In the genomic region with DNA sequence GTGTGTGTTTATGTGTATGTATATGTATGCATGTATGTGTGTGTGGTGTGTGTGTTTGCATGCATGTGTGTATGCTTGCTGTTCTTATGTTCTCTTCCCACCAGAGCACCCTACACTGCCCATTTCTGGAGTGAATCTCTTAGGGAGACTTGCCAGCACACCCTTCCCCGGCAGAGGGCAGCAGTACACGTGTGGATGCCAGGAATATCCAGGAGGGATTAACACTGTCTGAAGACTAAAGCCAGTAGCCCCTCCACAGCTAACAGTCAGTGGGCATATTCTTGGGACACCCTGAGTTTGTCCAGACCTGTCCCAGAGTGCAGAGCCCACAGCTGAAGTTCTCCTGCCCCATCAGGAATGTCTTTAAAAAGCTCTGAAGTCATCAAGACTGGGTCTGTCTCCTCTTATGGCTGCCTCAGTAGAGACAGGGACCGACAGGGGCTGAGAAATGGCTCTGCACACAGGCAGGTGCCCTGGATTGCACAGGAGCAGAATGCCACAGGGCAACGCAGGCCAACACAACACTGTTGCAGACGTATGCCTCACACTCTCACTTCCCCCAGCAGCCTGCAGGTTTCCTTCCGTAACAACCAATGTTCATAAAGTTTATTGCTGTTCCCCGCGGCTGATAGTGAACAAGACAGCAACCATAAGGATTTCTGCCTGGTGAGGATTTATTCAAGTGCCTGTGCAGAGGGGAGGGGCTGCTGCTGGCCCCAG, we compare ENCODE assay signal across 8 mouse cellular contexts. TPM values are rescaled to one million over a fixed set of nuclear protein-coding genes. Genes with fewer than 3 reads are reported as not detected.
A peak's percentile ranks its signal among the peaks of the same experiment; 100 is the strongest.
DNase-seq lines count a peak whose midpoint lies in the region; ATAC-seq and TF ChIP-seq lines count a peak whose summit lies in the region.

No protein-coding gene starts in this region.

- peak; percentile 83 for TF ChIP-seq CTCF in forebrain, postnatal 0 days (IDR thresholded peaks at IDR 0.05; ENCODE audit: low read depth)

- H3K4me3 ChIP-seq in forebrain, postnatal 0 days (ENCODE audit: low read depth, low read length): no peak overlapping the region
- H3K4me3 ChIP-seq in forebrain, embryonic 12.5 days (replicated peaks): no peak overlapping the region
- H3K4me3 ChIP-seq in limb, embryonic 12.5 days (replicated peaks): no peak overlapping the region
- H3K4me3 ChIP-seq in myocyte: peak overlapping the region; percentile 23

- H3K79me2 ChIP-seq in myocyte (ENCODE audit: control insufficient read depth, insufficient read depth): no peaks in the 10 kb centered on the region

- peak; percentile 5 for TF ChIP-seq POLR2A in myocyte (IDR thresholded peaks at IDR 0.05; ENCODE audit: insufficient read length, low read depth)

- DNase-seq in forebrain, postnatal 0 days: peak; percentile 74
- peak; percentile 36 for DNase-seq in urinary bladder, postnatal 25 days (ENCODE audit: low spot score)
- no peak for DNase-seq in urinary bladder, postnatal 4 days (ENCODE audit: low spot score in 2 of 2)
- peak; percentile 57 for DNase-seq in gastrocnemius, postnatal 10 days
- no peak for DNase-seq in c-Kit-positive CD71-positive TER-119-positive erythroid progenitor cells, embryonic 14.5 days (ENCODE audit: low spot score)

- H3K9ac ChIP-seq in forebrain, postnatal 0 days: no peak overlapping the region
- H3K9ac ChIP-seq in forebrain, embryonic 12.5 days: no peak overlapping the region
- H3K9ac ChIP-seq in limb, embryonic 12.5 days (replicated peaks): no peak overlapping the region

- no peaks in the 10 kb centered on the region for H3K4me1 ChIP-seq in forebrain, postnatal 0 days (ENCODE audit: insufficient read depth)
- no peaks in the 10 kb centered on the region for H3K4me1 ChIP-seq in forebrain, embryonic 12.5 days
- H3K4me1 ChIP-seq in limb, embryonic 12.5 days (replicated peaks): peaks cover 31% of the 10 kb centered on the region

- no peaks in the 10 kb centered on the region for H3K36me3 ChIP-seq in forebrain, postnatal 0 days (ENCODE audit: insufficient read depth)
- H3K36me3 ChIP-seq in forebrain, embryonic 12.5 days (replicated peaks): no peaks in the 10 kb centered on the region
- H3K36me3 ChIP-seq in limb, embryonic 12.5 days: no peaks in the 10 kb centered on the region
- H3K36me3 ChIP-seq in myocyte (ENCODE audit: control insufficient read depth, insufficient read depth): no peaks in the 10 kb centered on the region

- no peak overlapping the region for H3K4me2 ChIP-seq in forebrain, postnatal 0 days (ENCODE audit: low read depth)
- no peak overlapping the region for H3K4me2 ChIP-seq in forebrain, embryonic 12.5 days
- H3K4me2 ChIP-seq in limb, embryonic 12.5 days: no peak overlapping the region
- H3K4me2 ChIP-seq in myocyte (ENCODE audit: low read depth): peak overlapping the region; percentile 64

- no peaks in the 10 kb centered on the region for H3K27me3 ChIP-seq in forebrain, postnatal 0 days (ENCODE audit: insufficient read depth, low read length)
- peaks cover 3% of the 10 kb centered on the region; the same call in 1 of the 2 replicates for H3K27me3 ChIP-seq in forebrain, embryonic 12.5 days
- no peaks in the 10 kb centered on the region for H3K27me3 ChIP-seq in limb, embryonic 12.5 days
- H3K27me3 ChIP-seq in myocyte (ENCODE audit: control insufficient read depth, insufficient read depth, insufficient read length): no peaks in the 10 kb centered on the region

- ATAC-seq in forebrain, postnatal 0 days: no peak; the same call in 1 of the 2 replicates
- ATAC-seq in forebrain, embryonic 12.5 days (ENCODE audit: low FRiP score): no peak
- peak; percentile 41; the same call in 1 of the 2 replicates for ATAC-seq in limb, embryonic 12.5 days (ENCODE audit: insufficient number of reproducible peaks, insufficient read depth, low FRiP score, low TSS enrichment, low read depth)

- H3K9me3 ChIP-seq in forebrain, postnatal 0 days (ENCODE audit: low read length): no peaks in the 10 kb centered on the region
- H3K9me3 ChIP-seq in forebrain, embryonic 12.5 days: no peaks in the 10 kb centered on the region
- no peaks in the 10 kb centered on the region for H3K9me3 ChIP-seq in limb, embryonic 12.5 days

- 65% methylated on average over 8 of the region's 8 CpGs for WGBS in forebrain, postnatal 0 days
- 64% methylated on average over 8 of the region's 8 CpGs for whole genome bisulfite sequencing in forebrain, embryonic 12.5 days
- 36% methylated on average over 8 of the region's 8 CpGs for WGBS in limb, embryonic 12.5 days

- no peak overlapping the region for H3ac ChIP-seq in myocyte (ENCODE audit: control insufficient read depth, insufficient read length)

- no peak overlapping the region for H3K27ac ChIP-seq in forebrain, postnatal 0 days (ENCODE audit: low read depth, low read length)
- no peak overlapping the region for H3K27ac ChIP-seq in forebrain, embryonic 12.5 days
- no peak overlapping the region for H3K27ac ChIP-seq in limb, embryonic 12.5 days

TF ChIP-seq in myocyte, 11 proteins besides CTCF, POLR2A, EP300 and RAD21:
- TF ChIP-seq MYOD1 (IDR thresholded peaks at IDR 0.05; ENCODE audit: control insufficient read depth in 1 of 3, insufficient read length in 2 of 3, low read depth in 2 of 3): peak in 1 of 3 experiments; percentile 10
- no peak for TF ChIP-seq SRF (IDR thresholded peaks at IDR 0.05; ENCODE audit: control insufficient read depth, insufficient read length, low read depth)
- TF ChIP-seq USF1 (IDR thresholded peaks at IDR 0.05; ENCODE audit: low read depth): no peak

RNA-seq across cellular contexts. Expression of a gene that starts 2.4 kb away (rescaled TPM):
- 0.08 TPM in 1 of 2 replicates, not detected in the other for total RNA-seq in forebrain, postnatal 0 days (2014; rRNA removed)
- 0.06 TPM in 2 replicates for polyA plus RNA-seq in forebrain, postnatal 0 days (2015; fragmentation: Nextera tagmentation; extraction: Ambion mirVana)
- polyA plus RNA-seq in forebrain, embryonic 12.5 days (2016; fragmentation: Nextera tagmentation; extraction: Ambion mirVana): 0.13 TPM in 1 of 2 replicates, not detected in the other
- total RNA-seq in gastrocnemius, postnatal 10 days (2021): 10 to 100 TPM; 63.5 to 81.2 TPM
- 0.20 and 0.45 TPM in 2 replicates for polyA plus RNA-seq in limb, embryonic 12.5 days (2016; fragmentation: Nextera tagmentation; extraction: Ambion mirVana)
- 29.7 TPM for polyA plus RNA-seq in myocyte (2012; fragmentation: generic; extraction: Trizol)

RNA-seq across cellular contexts. Expression of a gene that starts 31.5 kb away (rescaled TPM):
- 214 and 330 TPM in 2 replicates for total RNA-seq in forebrain, postnatal 0 days (2014; rRNA removed)
- 388 and 459 TPM in 2 replicates for polyA plus RNA-seq in forebrain, postnatal 0 days (2015; fragmentation: Nextera tagmentation; extraction: Ambion mirVana)
- 274 and 306 TPM in 2 replicates for polyA plus RNA-seq in forebrain, embryonic 12.5 days (2016; fragmentation: Nextera tagmentation; extraction: Ambion mirVana)
- total RNA-seq in gastrocnemius, postnatal 10 days (2021): 100 to 1,000 TPM; 300 to 343 TPM
- polyA plus RNA-seq in limb, embryonic 12.5 days (2016; fragmentation: Nextera tagmentation; extraction: Ambion mirVana): 350 and 361 TPM in 2 replicates
- polyA plus RNA-seq in myocyte (2012; fragmentation: generic; extraction: Trizol): 740 TPM

RNA-seq across cellular contexts. Expression of a gene that starts 39.1 kb away (rescaled TPM):
- total RNA-seq in forebrain, postnatal 0 days (2014; rRNA removed): 86.9 and 90.7 TPM in 2 replicates
- 17.7 and 19.2 TPM in 2 replicates for polyA plus RNA-seq in forebrain, postnatal 0 days (2015; fragmentation: Nextera tagmentation; extraction: Ambion mirVana)
- 30.6 and 30.8 TPM in 2 replicates for polyA plus RNA-seq in forebrain, embryonic 12.5 days (2016; fragmentation: Nextera tagmentation; extraction: Ambion mirVana)
- 10 to 100 TPM; 23.2 to 30.1 TPM for total RNA-seq in gastrocnemius, postnatal 10 days (2021)
- 30.7 and 31.0 TPM in 2 replicates for polyA plus RNA-seq in limb, embryonic 12.5 days (2016; fragmentation: Nextera tagmentation; extraction: Ambion mirVana)
- polyA plus RNA-seq in myocyte (2012; fragmentation: generic; extraction: Trizol): 72.1 TPM

Comparison
In these comparisons a context has a peak if more than half of its experiments do, and no peak if none do; other contexts are left out.
1. DNase-seq: peak in forebrain, postnatal 0 days (single experiment), urinary bladder, postnatal 25 days (single experiment) and gastrocnemius, postnatal 10 days (single experiment); none in urinary bladder, postnatal 4 days (0 of 2) and c-Kit-positive CD71-positive TER-119-positive erythroid progenitor cells, embryonic 14.5 days (single experiment).
2. RNA of a gene that starts 2.4 kb away (polyA plus RNA-seq): 29.7 TPM in myocyte (single experiment); 0.20 to 0.45 TPM in limb, embryonic 12.5 days, 0.13 TPM in forebrain, embryonic 12.5 days and 0.06 TPM in forebrain, postnatal 0 days; every median in the first group is over 10 times any median in the second.